ENCODE assay signal across 8 mouse cellular contexts in the genomic region with DNA sequence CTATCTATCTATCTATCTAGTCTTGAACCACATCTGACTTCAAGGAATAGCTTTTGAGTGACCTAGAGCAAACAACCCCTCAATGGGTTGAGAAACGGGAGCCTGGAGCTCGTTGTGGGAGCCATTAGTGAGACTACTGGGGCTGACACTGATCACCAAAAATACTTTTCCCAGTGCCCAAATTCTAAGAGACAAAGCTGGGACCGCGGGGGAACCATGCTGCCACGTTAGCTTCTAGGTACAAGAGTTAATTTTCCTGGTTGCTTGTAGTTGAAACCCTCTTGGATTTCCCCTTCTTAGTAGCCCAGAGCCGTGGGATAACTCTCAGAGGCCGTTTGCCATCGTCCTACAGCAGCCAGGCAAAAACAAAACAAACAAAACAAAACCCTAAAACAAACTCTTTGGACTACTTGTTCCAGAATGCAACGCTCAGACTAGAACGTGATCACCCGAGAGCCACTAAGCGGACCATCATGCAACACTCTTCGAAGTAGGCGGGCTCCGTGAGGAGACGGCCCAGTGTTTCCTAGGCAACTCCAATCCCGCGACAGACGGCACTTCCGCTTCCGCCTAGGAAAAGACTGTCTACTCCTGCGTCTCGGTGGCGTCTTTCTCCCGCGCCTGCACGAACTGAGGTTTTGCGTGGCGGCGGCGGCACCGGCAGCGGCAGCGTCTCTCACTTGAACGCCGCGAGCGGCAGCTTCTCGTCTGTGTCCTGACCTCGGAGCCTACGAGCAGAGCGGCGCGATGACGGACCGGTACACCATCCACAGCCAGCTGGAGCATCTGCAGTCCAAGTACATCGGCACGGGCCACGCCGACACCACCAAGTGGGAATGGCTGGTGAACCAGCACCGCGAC. TPM values are rescaled to one million over a fixed set of nuclear protein-coding genes. Genes with fewer than 3 reads are reported as not detected.
DNase-seq lines count a peak whose midpoint lies in the region; ATAC-seq lines count a peak whose summit lies in the region.

No protein-coding gene starts in this region.

- peak overlapping the region; percentile 88 for H3K27ac ChIP-seq in heart, embryonic 10.5 days
- H3K27ac ChIP-seq in kidney, embryonic 15.5 days, result peak overlapping the region; percentile 67

- peaks cover 12% of the 10 kb centered on the region for H3K4me1 ChIP-seq in heart, embryonic 10.5 days
- peaks cover 16% of the 10 kb centered on the region for H3K4me1 ChIP-seq in kidney, embryonic 15.5 days

- peaks cover 12% of the 10 kb centered on the region; the same call in 1 of the 2 replicates for H3K36me3 ChIP-seq in heart, embryonic 10.5 days
- H3K36me3 ChIP-seq in kidney, embryonic 15.5 days, result peaks cover 9% of the 10 kb centered on the region; the same call in 1 of the 2 replicates

- WGBS in heart, embryonic 10.5 days, result 3% methylated on average over 52 of the region's 52 CpGs
- 4% methylated on average over 52 of the region's 52 CpGs for WGBS in kidney, embryonic 15.5 days

- DNase-seq in B cell, adult 2 months, result peak; percentile 92 to 94
- peak; percentile 99 for DNase-seq in brain, adult 2 months (ENCODE audit: low read depth, low spot score)
- peak; percentile 99 for DNase-seq in heart, embryonic 10.5 days (ENCODE audit: low spot score)
- peak; percentile 93 for DNase-seq in liver
- DNase-seq in spleen, postnatal 4 days (ENCODE audit: low spot score in 2 of 2), result peak; percentile 91 to 93

- H3K9ac ChIP-seq in kidney, embryonic 15.5 days, result peak overlapping the region; percentile 81

- peak overlapping the region; percentile 85 for H3K4me3 ChIP-seq in heart, embryonic 10.5 days
- H3K4me3 ChIP-seq in kidney, embryonic 15.5 days (replicated peaks), result peak overlapping the region; percentile 92

- H3K27me3 ChIP-seq in heart, embryonic 10.5 days (ENCODE audit: insufficient read depth, poor library complexity, severe bottlenecking), result no peaks in the 10 kb centered on the region
- H3K27me3 ChIP-seq in kidney, embryonic 15.5 days, result no peaks in the 10 kb centered on the region

- peak overlapping the region; percentile 85 for H3K4me2 ChIP-seq in kidney, embryonic 15.5 days

- ATAC-seq in erythroblast, adult 5-6 weeks (replicated peaks; ENCODE audit: low FRiP score, poor library complexity, severe bottlenecking), result peak; percentile 99
- ATAC-seq in kidney, embryonic 15.5 days (replicated peaks; ENCODE audit: low FRiP score), result peak; percentile 99
- ATAC-seq in monocyte, adult 5-6 weeks (replicated peaks; ENCODE audit: insufficient number of reproducible peaks, low FRiP score, low TSS enrichment, poor library complexity, severe bottlenecking), result peak; percentile 99

- H3K9me3 ChIP-seq in heart, embryonic 10.5 days, result no peaks in the 10 kb centered on the region
- no peaks in the 10 kb centered on the region for H3K9me3 ChIP-seq in kidney, embryonic 15.5 days (replicated peaks)

RNA-seq across cellular contexts. Expression of gene Sf3b5, which starts 3.0 kb away (rescaled TPM):
- 3.5 and 4.2 TPM in 2 replicates for total RNA-seq in erythroblast, adult 5-6 weeks (2015; ENCODE audit: low replicate concordance)
- 2.8 and 3.1 TPM in 2 replicates for total RNA-seq in erythroblast, adult 5-6 weeks (2017; ENCODE audit: low replicate concordance)
- polyA plus RNA-seq in heart, embryonic 10.5 days (2016; fragmentation: Nextera tagmentation; extraction: Ambion mirVana), result 39.0 and 42.9 TPM in 2 replicates
- polyA plus RNA-seq in kidney, embryonic 15.5 days (2015; fragmentation: Nextera tagmentation; extraction: Ambion mirVana), result 37.1 and 38.1 TPM in 2 replicates
- 9.3 to 13.9 TPM (median 10.2 TPM) in 3 replicates for total RNA-seq in monocyte, adult 5-6 weeks (2017)

RNA-seq across cellular contexts. Expression of gene Stx11, which starts 44.0 kb away (rescaled TPM):
- 7.9 and 11.7 TPM in 2 replicates for total RNA-seq in erythroblast, adult 5-6 weeks (2015; ENCODE audit: low replicate concordance)
- total RNA-seq in erythroblast, adult 5-6 weeks (2017; ENCODE audit: low replicate concordance), result 7.6 and 8.1 TPM in 2 replicates
- 5.3 and 6.0 TPM in 2 replicates for polyA plus RNA-seq in heart, embryonic 10.5 days (2016; fragmentation: Nextera tagmentation; extraction: Ambion mirVana)
- polyA plus RNA-seq in kidney, embryonic 15.5 days (2015; fragmentation: Nextera tagmentation; extraction: Ambion mirVana), result 1.8 and 2.2 TPM in 2 replicates
- 36.7 to 65.0 TPM (median 55.4 TPM) in 3 replicates for total RNA-seq in monocyte, adult 5-6 weeks (2017)

RNA-seq across cellular contexts. Expression of gene Plagl1, which starts 52.2 kb away (rescaled TPM):
- total RNA-seq in erythroblast, adult 5-6 weeks (2015; ENCODE audit: low replicate concordance), result 0.84 TPM in 1 of 2 replicates, not detected in the other
- total RNA-seq in erythroblast, adult 5-6 weeks (2017; ENCODE audit: low replicate concordance), result under 0.01 TPM in 1 of 2 replicates, not detected in the other
- polyA plus RNA-seq in heart, embryonic 10.5 days (2016; fragmentation: Nextera tagmentation; extraction: Ambion mirVana), result 206 and 245 TPM in 2 replicates
- polyA plus RNA-seq in kidney, embryonic 15.5 days (2015; fragmentation: Nextera tagmentation; extraction: Ambion mirVana), result 99.2 and 114 TPM in 2 replicates
- total RNA-seq in monocyte, adult 5-6 weeks (2017), result 0.43 to 1.8 TPM in 2 of 3 replicates, not detected in the other

Comparison
In these comparisons a context has a peak if more than half of its experiments do, and no peak if none do; other contexts are left out.
1. Peak in every context shown above with its lines: DNase-seq, ATAC-seq, H3K4me3 ChIP-seq and H3K27ac ChIP-seq.